Mouse (Mus musculus) CH12.LX (cell line): ENCODE data around the gene Usp7. TPM values are rescaled to one million over a fixed set of nuclear protein-coding genes. Genes with fewer than 3 reads are reported as not detected.

Experiments used
- DNase-seq: peaks from one replicate; pipeline ENCODE4 v3.0.0-alpha.2; 2013; ENCODE audit errors: extremely low read depth
- H3K27ac ChIP-seq: 2 replicates; pipeline ENCODE4 v1.5.1; 2012; ENCODE audit warnings: low read depth, mild to moderate bottlenecking, control low read depth, moderate library complexity; ENCODE audit not compliant: insufficient read depth
- H3K27me3 ChIP-seq: replicated peaks from 2 replicates; pipeline ENCODE3; 2012; ENCODE audit warnings: inconsistent platforms
- H3K36me3 ChIP-seq, 2 experiments: replicated peaks in 1 of 2; 2 replicates each; pipeline versions ENCODE3 to v1.6.1; 2012; ENCODE audit warnings: inconsistent platforms in 1 of 2, low read length in 1 of 2, mild to moderate bottlenecking in 1 of 2, mixed read lengths in 1 of 2, moderate library complexity in 1 of 2; ENCODE audit not compliant: control insufficient read depth in 1 of 2, insufficient read depth in 1 of 2
- H3K4me1 ChIP-seq, 2 experiments: 2 replicates each; pipeline ENCODE4 v1.6.1; 2012; ENCODE audit warnings: inconsistent platforms in 1 of 2, moderate library complexity in 1 of 2; ENCODE audit not compliant: insufficient read depth in 2 of 2, control insufficient read depth in 1 of 2
- H3K4me2 ChIP-seq: 2 replicates; pipeline ENCODE4 v1.6.1; 2012; ENCODE audit warnings: low read depth, mild to moderate bottlenecking, control low read depth; ENCODE audit not compliant: poor library complexity, insufficient read depth, severe bottlenecking
- H3K4me3 ChIP-seq, 3 experiments: fragments of 150-350 bp in 1 of 3; sonication (generic) in 1 of 3; replicated peaks in 1 of 3; 2 replicates each; pipeline versions ENCODE3 to v1.5.1; 2011 to 2012; ENCODE audit warnings: low read depth in 2 of 3, low read length in 2 of 3, mild to moderate bottlenecking in 2 of 3, moderate library complexity in 2 of 3, control low read depth in 1 of 3, improper control_type of control experiment in 1 of 3, inconsistent platforms in 1 of 3, mixed read lengths in 1 of 3; ENCODE audit not compliant: poor library complexity in 1 of 3
- H3K79me2 ChIP-seq: replicated peaks from 2 replicates; pipeline ENCODE4 v1.6.1; 2012; ENCODE audit warnings: mild to moderate bottlenecking, moderate library complexity; ENCODE audit not compliant: control insufficient read depth, poor library complexity, insufficient read depth, severe bottlenecking; ENCODE audit errors: extremely low read depth
- H3K9ac ChIP-seq: 2 replicates; pipeline ENCODE4 v1.6.1; 2012; ENCODE audit warnings: low read depth, mild to moderate bottlenecking, control low read depth, moderate library complexity; ENCODE audit not compliant: insufficient read depth
- H3K9me3 ChIP-seq: replicated peaks from 2 replicates; pipeline ENCODE3; 2012; ENCODE audit warnings: low read length, inconsistent platforms, mixed read lengths
- BHLHE40 ChIP-seq: IDR thresholded peaks from 2 replicates; pipeline ENCODE4 v1.6.1; 2011; ENCODE audit warnings: mild to moderate bottlenecking, low read depth, low read length, improper control_type of control experiment
- E2F4 ChIP-seq: IDR thresholded peaks from 2 replicates; pipeline ENCODE4 v1.6.1; 2011; ENCODE audit warnings: low read depth, low read length, improper control_type of control experiment; ENCODE audit not compliant: insufficient replicate concordance
- ELF1 ChIP-seq: IDR thresholded peaks from 2 replicates; pipeline ENCODE4 v1.6.1; 2014; ENCODE audit warnings: low read depth, mild to moderate bottlenecking, inconsistent platforms, low read length, improper control_type of control experiment
- EP300 ChIP-seq: IDR thresholded peaks from 2 replicates; pipeline ENCODE4 v1.6.1; 2011; ENCODE audit warnings: low read length, improper control_type of control experiment
- IRF4 ChIP-seq: IDR thresholded peaks from 2 replicates; pipeline ENCODE4 v1.6.1; 2014; ENCODE audit warnings: low read depth, mild to moderate bottlenecking, inconsistent platforms, low read length, improper control_type of control experiment
- JUND ChIP-seq: conservative IDR thresholded peaks from 2 replicates; pipeline ENCODE4 v1.6.1; 2011; ENCODE audit warnings: low read depth, low read length, improper control_type of control experiment
- KAT2A ChIP-seq: IDR thresholded peaks from 2 replicates; pipeline ENCODE4 v1.6.1; 2012; ENCODE audit warnings: low read length, improper control_type of control experiment, inconsistent platforms; ENCODE audit not compliant: insufficient replicate concordance
- MAFK ChIP-seq: IDR thresholded peaks from 2 replicates; pipeline ENCODE4 v1.6.1; 2011; ENCODE audit warnings: low read length, improper control_type of control experiment; ENCODE audit not compliant: insufficient replicate concordance
- MXI1 ChIP-seq: IDR thresholded peaks from 2 replicates; pipeline ENCODE4 v1.6.1; 2011; ENCODE audit warnings: mild to moderate bottlenecking, low read depth, low read length, improper control_type of control experiment
- MYC ChIP-seq: IDR thresholded peaks from 2 replicates; pipeline ENCODE4 v1.6.1; 2011; ENCODE audit warnings: low read depth, mild to moderate bottlenecking, improper control_type of control experiment, low read length
- NELFE ChIP-seq: IDR thresholded peaks from 2 replicates; pipeline ENCODE4 v1.6.1; 2011; ENCODE audit warnings: low read depth, low read length, improper control_type of control experiment
- NRF1 ChIP-seq: IDR thresholded peaks from 2 replicates; pipeline ENCODE4 v1.6.1; 2014; ENCODE audit warnings: low read depth, mild to moderate bottlenecking, inconsistent platforms, low read length, improper control_type of control experiment, moderate library complexity
- POLR2AphosphoS2 ChIP-seq: IDR thresholded peaks from 2 replicates; pipeline ENCODE4 v1.6.1; 2011; ENCODE audit warnings: low read depth, low read length, improper control_type of control experiment
- RCOR1 ChIP-seq: conservative IDR thresholded peaks from 2 replicates; pipeline ENCODE4 v1.6.1; 2012; ENCODE audit warnings: low read depth, mild to moderate bottlenecking, inconsistent platforms, low read length, improper control_type of control experiment
- SIN3A ChIP-seq: IDR thresholded peaks from 2 replicates; pipeline ENCODE4 v1.6.1; 2012; ENCODE audit warnings: low read length, improper control_type of control experiment, inconsistent platforms
- SMC3 ChIP-seq: IDR thresholded peaks from 2 replicates; pipeline ENCODE4 v1.6.1; 2011; ENCODE audit warnings: low read depth, low read length, improper control_type of control experiment
- TBP ChIP-seq: conservative IDR thresholded peaks from 2 replicates; pipeline ENCODE4 v1.6.1; 2011; ENCODE audit warnings: low read depth, low read length, improper control_type of control experiment
- UBTF ChIP-seq: IDR thresholded peaks from 2 replicates; pipeline ENCODE4 v1.6.1; 2012; ENCODE audit warnings: low read depth, mild to moderate bottlenecking, inconsistent platforms, low read length, improper control_type of control experiment, moderate library complexity
- ZC3H11A ChIP-seq: IDR thresholded peaks from 2 replicates; pipeline ENCODE4 v1.6.1; 2012; ENCODE audit warnings: low read depth, mild to moderate bottlenecking, inconsistent platforms, low read length, improper control_type of control experiment
- ZKSCAN1 ChIP-seq: IDR thresholded peaks from 2 replicates; pipeline ENCODE4 v1.6.1; 2012; ENCODE audit warnings: low read depth, inconsistent platforms, low read length, improper control_type of control experiment, borderline replicate concordance
- ZNF384 ChIP-seq: IDR thresholded peaks from 2 replicates; pipeline ENCODE4 v1.6.1; 2012; ENCODE audit warnings: low read depth, low read length, improper control_type of control experiment, inconsistent platforms
- dilution Hi-C: fragments of 300-500 bp; cut with MboI; formaldehyde crosslinking; loops from 2 replicates; pipeline ENCODE4 v1.14.3; 2020; ENCODE audit warnings: low sequenced_read_pairs; ENCODE audit not compliant: extremely low pct_unique_long_range_greater_than_20kb, extremely low pct_ligation_motif_present
- in situ Hi-C: fragments of 300-500 bp; cut with MboI; formaldehyde crosslinking; loops from 3 replicates; pipeline ENCODE4 v1.14.3; 2019; ENCODE audit warnings: low sequenced_read_pairs, low pct_ligation_motif_present, low pct_unique_long_range_greater_than_20kb, mixed read lengths
- polyA plus RNA-seq: library from polyadenylated mRNA; unstranded; fragments of >175 nt; gene quantifications from 2 replicates; pipeline ENCODE4 v1.2.1, GENCODE M21; 2012; ENCODE audit warnings: low read depth; ENCODE audit not compliant: insufficient read length
- total RNA-seq, 2 experiments: library from RNA; depleted of rRNA; stranded (reverse); fragments of 300-350 nt in 1 of 2; fragments of >200 nt in 1 of 2; gene quantifications; 2 replicates each; pipeline ENCODE4 v1.2.3; 2012 to 2014

The Usp7 gene
- total and polyA plus RNA-seq, 3 experiments = 113 to 169 (median 143) TPM

GRCm38 (mm10) chr16:8746509-8746908, 45.6 kb downstream of the Usp7 start:
- Histone ChIP-seq H3K79me2 (no peaks in the 10 kb centered on the region), H3K27me3 (no peaks in the 10 kb centered on the region)
- TF ChIP-seq ZC3H11A (no peak), MAFK (peak; percentile 22; the same call in 1 of the 2 replicates), ZNF384 (no peak)
- TF ChIP-seq, all 38 proteins: peak for 1
- Histone ChIP-seq H3K9ac (no peak overlapping the region), H3K4me1 (peaks cover 0 to 47% of the 10 kb centered on the region in 2 experiments; a peak in 2 of 4 replicates), H3K27ac (no peak overlapping the region), H3K9me3 (no peaks in the 10 kb centered on the region), H3K4me3 (no peak overlapping the region), H3K36me3 (no peaks in the 10 kb centered on the region), H3K4me2 (no peak overlapping the region)
- in situ Hi-C loops (no loop called here), dilution Hi-C loops (no loop called here)
- DNase-seq = no peak

DNA sequence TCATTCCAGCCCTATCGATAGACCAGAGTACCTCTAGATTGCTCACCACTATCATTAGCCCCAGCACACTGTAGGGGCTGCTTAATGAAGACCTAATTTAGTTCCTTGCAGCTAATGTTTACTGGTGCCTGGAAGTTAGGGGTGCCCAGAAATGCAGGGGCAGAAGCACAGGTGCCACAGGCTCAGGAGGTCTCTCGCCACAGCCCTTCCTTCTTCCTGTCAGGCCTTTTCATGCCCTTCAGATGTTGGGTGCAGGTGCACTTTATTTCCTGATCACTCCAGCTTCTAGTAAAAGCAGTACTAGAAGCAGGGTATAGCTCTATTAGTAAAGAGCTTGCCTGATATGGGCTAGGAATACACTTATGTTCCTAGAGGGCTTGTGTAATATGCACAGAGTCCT, 46.4 kb downstream of the Usp7 start:
- TF ChIP-seq KAT2A = no peak
- TF ChIP-seq E2F4 = no peak
- TF ChIP-seq UBTF = no peak
- no peak for TF ChIP-seq RCOR1
- Histone ChIP-seq H3K79me2 (no peaks in the 10 kb centered on the region), H3K27ac (no peak overlapping the region), H3K9ac (no peak overlapping the region), H3K4me1 (peaks cover 0 to 51% of the 10 kb centered on the region in 2 experiments; a peak in 2 of 4 replicates), H3K27me3 (no peaks in the 10 kb centered on the region), H3K9me3 (no peaks in the 10 kb centered on the region), H3K4me2 (no peak overlapping the region), H3K4me3 (no peak overlapping the region), H3K36me3 (no peaks in the 10 kb centered on the region)
- dilution Hi-C loops (no loop called here), in situ Hi-C loops (no loop called here)
- no peak for DNase-seq

DNA sequence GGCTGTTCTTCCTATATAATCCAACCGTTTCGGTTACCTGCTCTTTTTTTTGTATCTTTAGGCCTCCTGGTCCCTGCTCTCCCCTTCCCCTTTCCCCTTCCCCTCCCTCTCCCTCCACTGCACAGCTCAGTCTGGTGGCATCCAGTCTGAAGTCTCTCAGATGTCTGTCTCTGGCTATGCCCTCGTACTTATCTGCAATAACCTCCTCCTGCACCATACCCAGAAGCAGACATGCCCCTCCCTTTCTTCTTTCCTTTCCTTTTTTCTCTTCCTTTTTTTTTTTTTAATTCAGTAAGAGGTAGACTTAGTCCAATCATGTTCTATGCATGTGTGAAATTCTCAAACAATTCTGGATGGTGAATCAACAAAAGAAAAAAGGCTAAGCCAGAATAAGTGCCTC, 48.1 kb downstream of the Usp7 start:
- peaks cover 2 to 60% of the 10 kb centered on the region in 2 experiments; a peak in 2 of 4 replicates for H3K4me1 ChIP-seq
- dilution Hi-C loops (no loop called here), in situ Hi-C loops (no loop called here)
- H3K4me2 ChIP-seq = no peak overlapping the region
- no peak for DNase-seq
- peaks cover 1% of the 10 kb centered on the region for H3K27me3 ChIP-seq
- 0 out of 2 replicates have a peak, but pooled peaks have one; percentile 16 for TF ChIP-seq ZNF384
- no peak for TF ChIP-seq UBTF
- H3K4me3 ChIP-seq = no peak overlapping the region
- H3K27ac ChIP-seq = no peak overlapping the region
- no peaks in the 10 kb centered on the region for H3K9me3 ChIP-seq
- H3K79me2 ChIP-seq = no peaks in the 10 kb centered on the region
- no peak overlapping the region for H3K9ac ChIP-seq
- no peaks in the 10 kb centered on the region for H3K36me3 ChIP-seq

DNA sequence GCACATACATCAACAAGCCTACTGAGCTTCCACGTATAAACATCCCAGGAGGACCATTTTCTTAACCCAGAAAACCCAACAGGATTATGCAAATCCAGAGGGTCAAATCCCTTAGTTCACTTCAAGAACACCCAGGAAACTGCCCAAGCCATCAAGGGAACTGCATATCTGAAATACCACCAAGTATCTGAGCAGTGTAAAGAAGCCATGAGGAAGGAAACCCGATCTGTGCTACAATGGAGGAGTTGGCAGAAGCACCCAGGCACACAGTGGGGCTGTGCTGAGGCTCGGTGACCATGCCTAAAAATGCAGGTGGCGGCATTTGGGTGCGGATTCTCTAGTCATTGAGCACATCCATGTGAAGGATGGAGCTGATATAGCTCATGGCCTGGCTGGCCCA, 50.4 kb downstream of the Usp7 start:
- in situ Hi-C loops = no loop called here
- Histone ChIP-seq H3K9ac (no peak overlapping the region), H3K9me3 (no peaks in the 10 kb centered on the region), H3K27me3 (peaks cover 1% of the 10 kb centered on the region), H3K4me3 (no peak overlapping the region), H3K4me2 (no peak overlapping the region), H3K27ac (no peak overlapping the region), H3K36me3 (no peaks in the 10 kb centered on the region), H3K79me2 (peaks cover 18% of the 10 kb centered on the region), H3K4me1 (peaks cover 2 to 41% of the 10 kb centered on the region in 2 experiments; a peak in 2 of 4 replicates)
- no peak for DNase-seq
- dilution Hi-C loops = no loop called here
- TF ChIP-seq NELFE = no peak
- TF ChIP-seq POLR2AphosphoS2 = no peak
- TF ChIP-seq MXI1 = no peak
- TF ChIP-seq EP300 = no peak
- TF ChIP-seq SIN3A = no peak
- TF ChIP-seq JUND = no peak
- TF ChIP-seq NRF1 = no peak
- TF ChIP-seq BHLHE40 = no peak
- TF ChIP-seq SMC3 = no peak
- no peak for TF ChIP-seq ELF1
- no peak for TF ChIP-seq MYC
- no peak for TF ChIP-seq UBTF
- no peak for TF ChIP-seq ZC3H11A
- TF ChIP-seq IRF4 = no peak
- TF ChIP-seq ZKSCAN1 = no peak
- TF ChIP-seq TBP = no peak
